Mouse (Mus musculus) hematopoietic multipotent progenitor cell, adult 10-12 weeks (in vitro differentiated cells): ENCODE measurements around the gene Trove2. TPM values are rescaled to one million over a fixed set of nuclear protein-coding genes. Genes with fewer than 3 reads are reported as not detected.

Experiments used
- polyA plus RNA-seq: library from polyadenylated mRNA; stranded (reverse); fragments of >175 nt; gene quantifications from 2 replicates; pipeline ENCODE4 v1.2.3, GENCODE M21; 2012; ENCODE audit warnings: low replicate concordance

Gene Trove2
- polyA plus RNA-seq, result 0.13 and 0.17 TPM in 2 replicates

DNA sequence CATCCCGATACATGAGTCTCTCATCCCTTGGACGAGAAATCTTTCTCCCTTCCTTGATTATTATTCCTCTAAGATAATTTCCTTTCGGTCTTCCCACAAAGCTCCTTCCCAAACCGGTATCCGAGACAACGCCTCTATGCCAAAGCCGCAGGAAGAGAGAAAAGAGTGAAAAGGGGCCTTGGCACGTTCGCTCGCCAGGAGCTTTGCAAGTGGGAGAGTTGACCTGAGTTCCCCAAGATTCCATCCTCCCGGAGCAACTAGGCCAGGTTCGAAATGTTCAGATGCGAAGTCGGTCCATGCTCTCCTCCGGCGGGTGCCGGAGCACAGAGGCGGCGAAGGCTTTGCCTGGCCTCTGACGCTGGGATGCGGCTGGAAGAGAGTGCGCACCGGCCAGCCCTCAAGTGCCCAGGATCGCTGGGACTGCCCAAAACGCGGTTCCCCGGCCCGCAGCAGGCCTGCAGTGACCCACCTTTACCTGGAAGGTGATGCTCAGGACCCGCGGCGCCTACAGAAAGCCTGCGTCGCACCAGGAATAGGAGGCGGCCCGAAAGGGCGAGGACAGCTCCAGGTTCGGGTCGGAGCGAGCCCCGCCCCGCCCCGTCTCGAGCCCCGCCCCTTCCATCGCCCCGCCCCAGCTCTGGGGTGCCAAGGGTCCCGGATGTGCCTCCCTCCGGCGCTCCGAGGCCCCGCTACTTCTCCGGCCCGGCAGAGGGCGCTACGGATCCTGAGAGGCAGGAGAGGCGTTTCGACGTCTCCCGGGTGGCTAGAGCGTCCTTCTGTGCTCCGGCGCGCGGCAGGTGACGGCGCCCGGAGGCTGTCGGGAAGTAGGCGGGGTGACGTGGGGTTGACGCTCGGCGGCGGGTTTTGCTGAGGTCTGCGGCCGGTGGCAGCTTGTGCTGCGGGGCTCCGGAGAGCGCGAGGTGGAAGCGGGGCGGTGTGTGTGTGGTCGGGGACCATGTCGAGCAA lies at the start of gene Trove2, which contains the start of gene Uchl5:
Gene Trove2, minus strand, starts transcription at position 623 of the 966 bp plus-strand sequence.
Gene Uchl5, plus strand, starts transcription at position 827 of the 966 bp plus-strand sequence.

GRCm38 (mm10) chr1:143716038-143716437 lies 60.8 kb downstream of the Trove2 start, which contains the start of gene Glrx2:
Gene Glrx2 (plus strand): TSS chr1:143716338.

GRCm38 (mm10) chr1:143702741-143703262 lies 74.1 kb downstream of the Trove2 start, which contains the start of gene Cdc73:
Gene Cdc73 (minus strand): TSS chr1:143702893.

Other genes starting within 250 kb of the Trove2 start
- gene B3galt2, start 136.4 kb downstream of the Trove2 start, polyA plus RNA-seq, result not detected in 2 replicates
- gene Cdc73, start 74.2 kb downstream of the Trove2 start, polyA plus RNA-seq, result 2.3 and 2.4 TPM in 2 replicates
- gene Glrx2, start 60.7 kb downstream of the Trove2 start, polyA plus RNA-seq, result 37.4 and 40.3 TPM in 2 replicates
- 30.2 and 33.3 TPM in 2 replicates for gene Uchl5, start 204 bp upstream of the Trove2 start, polyA plus RNA-seq
- gene Rgs2, start 227.1 kb upstream of the Trove2 start, polyA plus RNA-seq, result 17.6 and 85.3 TPM in 2 replicates